Mouse (Mus musculus): ENCODE results near the gene 2410015M20Rik. TPM values are rescaled to one million over a fixed set of nuclear protein-coding genes. Genes with fewer than 3 reads are reported as not detected.
A peak's percentile ranks its signal among the peaks of the same experiment; 100 is the strongest.
"Not testable (repeated sequence)": the region's sequence is repeated elsewhere in the genome, so short reads cannot be mapped to it uniquely, and the experiment has no call there.

The 2410015M20Rik gene
- polyA plus RNA-seq (2015; fragmentation: Nextera tagmentation; extraction: Ambion mirVana), result 212 and 224 TPM in 2 replicates

- H3K27ac ChIP-seq, result peak within 1 kb of the TSS; percentile 72
Measured at GRCm38 (mm10) chr17:56609452-56610171, at the start of gene 2410015M20Rik. 2410015M20Rik (minus strand) TSS chr17:56609771.

GRCm38 (mm10) chr17:56656171-56656570, 46.6 kb upstream of the 2410015M20Rik start:
- no peak overlapping the region for H3K9ac ChIP-seq
- ATAC-seq, result no peak
- H3K4me3 ChIP-seq, result no peak overlapping the region
- no peaks in the 10 kb centered on the region for H3K9me3 ChIP-seq (replicated peaks)
- 82% methylated on average over 6 of the region's 6 CpGs for WGBS
- H3K4me1 ChIP-seq, result no peaks in the 10 kb centered on the region
- no peaks in the 10 kb centered on the region for H3K36me3 ChIP-seq (ENCODE audit: poor library complexity, severe bottlenecking)
- H3K27ac ChIP-seq, result no peak overlapping the region
- no peaks in the 10 kb centered on the region for H3K27me3 ChIP-seq
- H3K4me2 ChIP-seq, result no peak overlapping the region

More at GRCm38 (mm10) chr17:56609452-56610171, at the start of gene 2410015M20Rik:
- no peaks in the 10 kb centered on the region for H3K27me3 ChIP-seq
- peak within 1 kb of the TSS; percentile 83 for H3K4me2 ChIP-seq
- peak; percentile 90 for ATAC-seq
- peaks cover 40% of the 10 kb centered on the region for H3K36me3 ChIP-seq (ENCODE audit: poor library complexity, severe bottlenecking)
- under 1% methylated on average over 44 of the region's 44 CpGs for WGBS
- H3K4me1 ChIP-seq, result peaks cover 29% of the 10 kb centered on the region
- peak within 1 kb of the TSS; percentile 77 for H3K9ac ChIP-seq
- no peaks in the 10 kb centered on the region for H3K9me3 ChIP-seq (replicated peaks)
- peak within 1 kb of the TSS; percentile 60 for H3K4me3 ChIP-seq

- H3K9me3 ChIP-seq (replicated peaks), result no peaks in the 10 kb centered on the region
- WGBS, result 90% methylated on average over 3 of the region's 3 CpGs
- no peak overlapping the region for H3K9ac ChIP-seq
- H3K4me1 ChIP-seq, result no peaks in the 10 kb centered on the region
- H3K4me3 ChIP-seq, result no peak overlapping the region
- H3K4me2 ChIP-seq, result no peak overlapping the region
- no peaks in the 10 kb centered on the region for H3K27me3 ChIP-seq
- no peak for ATAC-seq
- H3K27ac ChIP-seq, result no peak overlapping the region
- H3K36me3 ChIP-seq (ENCODE audit: poor library complexity, severe bottlenecking), result no peaks in the 10 kb centered on the region
Measured at GRCm38 (mm10) chr17:56655311-56655710, 45.7 kb upstream of the 2410015M20Rik start.

GRCm38 (mm10) chr17:56654771-56655170, 45.2 kb upstream of the 2410015M20Rik start:
- no peaks in the 10 kb centered on the region for H3K27me3 ChIP-seq
- no peak overlapping the region for H3K9ac ChIP-seq
- no peaks in the 10 kb centered on the region for H3K36me3 ChIP-seq (ENCODE audit: poor library complexity, severe bottlenecking)
- no peak overlapping the region for H3K27ac ChIP-seq
- ATAC-seq, result no peak
- 68% methylated on average over 2 of the region's 2 CpGs for WGBS
- no peaks in the 10 kb centered on the region for H3K4me1 ChIP-seq
- H3K4me2 ChIP-seq, result no peak overlapping the region
- H3K9me3 ChIP-seq (replicated peaks), result no peaks in the 10 kb centered on the region
- H3K4me3 ChIP-seq, result no peak overlapping the region

- no peak overlapping the region for H3K27ac ChIP-seq
- 41% methylated on average over 10 of the region's 10 CpGs for WGBS
- H3K4me3 ChIP-seq, result no peak overlapping the region
- H3K4me1 ChIP-seq, result no peaks in the 10 kb centered on the region
- no peaks in the 10 kb centered on the region for H3K9me3 ChIP-seq (replicated peaks)
- no peak overlapping the region for H3K4me2 ChIP-seq
- no peak for ATAC-seq
- H3K9ac ChIP-seq, result no peak overlapping the region
- no peaks in the 10 kb centered on the region for H3K36me3 ChIP-seq (ENCODE audit: poor library complexity, severe bottlenecking)
- no peaks in the 10 kb centered on the region for H3K27me3 ChIP-seq
Measured at GRCm38 (mm10) chr17:56651801-56652200, 42.2 kb upstream of the 2410015M20Rik start.

GRCm38 (mm10) chr17:56647546-56647945, 38.0 kb upstream of the 2410015M20Rik start:
- H3K4me2 ChIP-seq, result no peak overlapping the region
- H3K27ac ChIP-seq, result no peak overlapping the region
- H3K27me3 ChIP-seq, result no peaks in the 10 kb centered on the region
- no peak overlapping the region for H3K4me3 ChIP-seq
- no peaks in the 10 kb centered on the region for H3K36me3 ChIP-seq (ENCODE audit: poor library complexity, severe bottlenecking)
- ATAC-seq, result no peak
- H3K4me1 ChIP-seq, result no peaks in the 10 kb centered on the region
- no peaks in the 10 kb centered on the region for H3K9me3 ChIP-seq (replicated peaks)
- no peak overlapping the region for H3K9ac ChIP-seq
- 81% methylated on average over 9 of the region's 13 CpGs for WGBS

GRCm38 (mm10) chr17:56643237-56643636, 33.7 kb upstream of the 2410015M20Rik start:
- no peaks in the 10 kb centered on the region for H3K36me3 ChIP-seq (ENCODE audit: poor library complexity, severe bottlenecking)
- H3K27me3 ChIP-seq, result no peaks in the 10 kb centered on the region
- H3K4me1 ChIP-seq, result no peaks in the 10 kb centered on the region
- no peak overlapping the region for H3K9ac ChIP-seq
- WGBS, result 85% methylated on average over 4 of the region's 4 CpGs
- H3K4me3 ChIP-seq, result no peak overlapping the region
- H3K4me2 ChIP-seq, result no peak overlapping the region
- H3K27ac ChIP-seq, result no peak overlapping the region
- ATAC-seq, result no peak
- no peaks in the 10 kb centered on the region for H3K9me3 ChIP-seq (replicated peaks)

- no peak for ATAC-seq
- Histone ChIP-seq H3K9ac (no peak overlapping the region), H3K36me3 (ENCODE audit: poor library complexity, severe bottlenecking) (no peaks in the 10 kb centered on the region), H3K4me3 (no peak overlapping the region), H3K27ac (no peak overlapping the region), H3K27me3 (0 out of 2 replicates have a peak, but pooled peaks cover 3% of the 10 kb centered on the region), H3K4me1 (no peaks in the 10 kb centered on the region), H3K9me3 (replicated peaks) (no peaks in the 10 kb centered on the region), H3K4me2 (no peak overlapping the region)
- 80% methylated on average over 6 of the region's 6 CpGs for WGBS
Measured at GRCm38 (mm10) chr17:56634023-56634422, 24.5 kb upstream of the 2410015M20Rik start.

- Histone ChIP-seq H3K27me3 (0 out of 2 replicates have a peak, but pooled peaks cover 6% of the 10 kb centered on the region), H3K9me3 (replicated peaks) (no peaks in the 10 kb centered on the region), H3K4me1 (peaks cover 12% of the 10 kb centered on the region), H3K4me2 (no peak overlapping the region), H3K4me3 (no peak overlapping the region), H3K27ac (no peak overlapping the region), H3K9ac (no peak overlapping the region), H3K36me3 (ENCODE audit: poor library complexity, severe bottlenecking) (no peaks in the 10 kb centered on the region)
- 56% methylated on average over 4 of the region's 4 CpGs for WGBS
- no peak for ATAC-seq
Measured at GRCm38 (mm10) chr17:56631807-56632206, 22.2 kb upstream of the 2410015M20Rik start.

- H3K9me3 ChIP-seq (replicated peaks); H3K36me3 ChIP-seq (ENCODE audit: poor library complexity, severe bottlenecking); H3K4me3 ChIP-seq; H3K27me3 ChIP-seq; ATAC-seq; H3K4me2 ChIP-seq; H3K9ac ChIP-seq; H3K27ac ChIP-seq: not testable (repeated sequence)
- WGBS, result 89% methylated on average over 27 of the region's 27 CpGs
- H3K4me1 ChIP-seq, result peaks cover 24% of the 10 kb centered on the region
Measured at GRCm38 (mm10) chr17:56629800-56630781, 20.5 kb upstream of the 2410015M20Rik start.

GRCm38 (mm10) chr17:56627530-56628277, 18.1 kb upstream of the 2410015M20Rik start, which contains the start of gene Catsperd:
Catsperd (plus strand) TSS chr17:56628143.
- ATAC-seq, result peak; percentile 45
- Histone ChIP-seq H3K27ac (peak within 1 kb of the TSS; percentile 33), H3K9ac (peak within 1 kb of the TSS; percentile 88), H3K4me3 (peak within 1 kb of the TSS; percentile 92), H3K9me3 (replicated peaks) (no peaks in the 10 kb centered on the region), H3K36me3 (ENCODE audit: poor library complexity, severe bottlenecking) (peaks cover 14% of the 10 kb centered on the region), H3K27me3 (0 out of 2 replicates have a peak, but pooled peaks cover 6% of the 10 kb centered on the region), H3K4me1 (peaks cover 28% of the 10 kb centered on the region), H3K4me2 (peak within 1 kb of the TSS; percentile 95)
- WGBS, result 8% methylated on average over 26 of the region's 26 CpGs
